Mouse (Mus musculus): Measurements from ENCODE around the gene Zscan2. TPM values are rescaled to one million over a fixed set of nuclear protein-coding genes. Genes with fewer than 3 reads are reported as not detected.

Gene Zscan2
- total RNA-seq (2014; rRNA removed), result 19.9 and 22.2 TPM in 2 replicates
- 2.2 and 2.5 TPM in 2 replicates for polyA plus RNA-seq (2015; fragmentation: Nextera tagmentation; extraction: Ambion mirVana)

DNA sequence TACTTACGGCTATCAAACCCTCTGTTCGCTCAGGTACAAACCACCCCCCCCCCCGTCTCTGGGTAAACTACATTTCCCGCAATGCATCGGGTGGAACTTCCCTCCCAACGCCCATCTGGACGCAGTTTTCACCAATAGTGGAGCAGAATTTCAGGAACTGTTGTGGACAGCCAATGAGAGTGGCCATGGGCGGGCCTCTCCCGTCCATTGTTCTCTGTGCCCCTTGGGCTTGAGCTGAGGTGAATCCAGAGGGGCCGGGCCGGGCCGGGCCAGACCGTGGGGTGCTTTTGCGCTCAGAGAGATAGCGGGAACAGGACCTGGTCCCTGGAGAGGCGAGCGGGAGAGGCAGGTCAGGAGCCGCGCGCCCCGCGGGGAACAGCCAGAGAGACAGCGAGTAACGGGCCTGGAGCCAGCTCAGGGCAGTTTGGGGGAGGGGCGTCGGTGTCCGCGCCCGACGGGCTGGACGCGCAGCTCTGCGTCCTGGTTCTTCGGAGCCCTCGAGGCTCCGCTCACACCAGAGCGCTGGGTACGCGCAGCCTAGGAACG, at the start of gene Zscan2:
Gene Zscan2, plus strand, starts transcription at position 192 of the 546 bp plus-strand sequence.
- Histone ChIP-seq H3K9ac (replicated peaks; ENCODE audit: low read length) (peak within 1 kb of the TSS; percentile 79), H3K27me3 (ENCODE audit: insufficient read depth, low read length) (no peaks in the 10 kb centered on the region), H3K4me3 (ENCODE audit: low read length) (peak within 1 kb of the TSS; percentile 79), H3K4me1 (ENCODE audit: insufficient read depth, low read length) (peaks cover 16% of the 10 kb centered on the region; the same call in 1 of the 2 replicates), H3K9me3 (ENCODE audit: low read length) (no peaks in the 10 kb centered on the region), H3K4me2 (ENCODE audit: low read depth, low read length) (peak within 1 kb of the TSS; percentile 85), H3K36me3 (ENCODE audit: insufficient read depth, low read length) (peaks cover 8% of the 10 kb centered on the region), H3K27ac (peak within 1 kb of the TSS; percentile 82)
- under 1% methylated on average over 40 of the region's 40 CpGs for WGBS
- ATAC-seq, result peak; percentile 98
- TF ChIP-seq CTCF (IDR thresholded peaks at IDR 0.05; ENCODE audit: low read depth), result no peak
- DNase-seq (ENCODE audit: low spot score), result peak; percentile 97

DNA sequence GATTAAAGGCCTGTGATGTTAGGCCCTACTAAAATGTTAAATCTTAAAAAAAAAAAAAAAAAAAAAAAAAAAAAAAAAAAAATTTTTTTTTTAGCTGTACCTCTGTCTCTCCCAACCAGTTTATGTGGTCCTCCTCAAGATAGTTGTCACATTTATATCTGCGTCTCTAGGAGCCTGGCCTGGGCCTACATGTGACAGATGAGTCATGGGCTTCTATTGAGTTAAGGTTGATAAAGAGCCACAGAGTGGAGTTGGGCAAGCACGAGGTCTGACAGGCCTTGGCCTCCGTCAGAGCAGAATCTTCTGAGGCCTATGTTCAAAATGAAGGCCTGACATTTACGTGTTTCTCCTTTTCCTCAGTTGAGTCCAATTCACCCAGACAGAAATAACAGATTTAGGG, 47.3 kb upstream of the Zscan2 start:
- Histone ChIP-seq H3K9ac (replicated peaks; ENCODE audit: low read length) (no peak overlapping the region), H3K4me1 (ENCODE audit: insufficient read depth, low read length) (no peaks in the 10 kb centered on the region), H3K4me3 (ENCODE audit: low read length) (no peak overlapping the region), H3K27me3 (ENCODE audit: insufficient read depth, low read length) (no peaks in the 10 kb centered on the region), H3K27ac (no peak overlapping the region), H3K9me3 (ENCODE audit: low read length) (no peaks in the 10 kb centered on the region), H3K36me3 (ENCODE audit: insufficient read depth, low read length) (no peaks in the 10 kb centered on the region), H3K4me2 (ENCODE audit: low read depth, low read length) (no peak overlapping the region)
- 89% methylated on average over 4 of the region's 4 CpGs for WGBS
- no peak for TF ChIP-seq CTCF (IDR thresholded peaks at IDR 0.05; ENCODE audit: low read depth)
- ATAC-seq (no peak), DNase-seq (ENCODE audit: low spot score) (no peak)

DNA sequence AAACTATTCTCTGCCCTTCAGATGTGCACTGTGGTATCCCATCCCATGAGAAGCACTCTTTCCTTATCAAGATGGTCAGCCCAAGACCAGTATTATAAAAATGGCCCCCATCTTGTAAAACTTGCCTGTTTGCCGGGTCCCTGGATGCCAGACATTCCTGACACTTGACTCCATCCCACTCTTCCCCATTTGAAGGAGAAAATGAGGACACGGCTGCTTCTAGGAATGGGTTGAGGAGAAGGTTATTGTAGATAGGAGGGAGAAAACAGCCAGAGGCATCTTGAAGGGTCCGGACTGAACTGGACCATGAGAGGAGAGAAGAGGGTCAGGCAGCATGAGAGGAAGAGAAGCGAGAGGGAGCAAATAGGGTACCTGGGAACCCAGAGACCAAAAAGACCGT, 44.1 kb upstream of the Zscan2 start:
- 82% methylated on average over 5 of the region's 5 CpGs for WGBS
- Histone ChIP-seq H3K9me3 (ENCODE audit: low read length) (no peaks in the 10 kb centered on the region), H3K4me2 (ENCODE audit: low read depth, low read length) (no peak overlapping the region), H3K4me3 (ENCODE audit: low read length) (no peak overlapping the region), H3K9ac (replicated peaks; ENCODE audit: low read length) (no peak overlapping the region), H3K27me3 (ENCODE audit: insufficient read depth, low read length) (no peaks in the 10 kb centered on the region), H3K4me1 (ENCODE audit: insufficient read depth, low read length) (no peaks in the 10 kb centered on the region), H3K27ac (no peak overlapping the region), H3K36me3 (ENCODE audit: insufficient read depth, low read length) (no peaks in the 10 kb centered on the region)
- DNase-seq (ENCODE audit: low spot score) (no peak), ATAC-seq (no peak)
- TF ChIP-seq CTCF (IDR thresholded peaks at IDR 0.05; ENCODE audit: low read depth), result no peak

GRCm38 (mm10) chr7:80820838-80821237, 39.9 kb upstream of the Zscan2 start:
- Histone ChIP-seq H3K4me1 (ENCODE audit: insufficient read depth, low read length) (no peaks in the 10 kb centered on the region), H3K27me3 (ENCODE audit: insufficient read depth, low read length) (no peaks in the 10 kb centered on the region), H3K9me3 (ENCODE audit: low read length) (no peaks in the 10 kb centered on the region), H3K9ac (replicated peaks; ENCODE audit: low read length) (no peak overlapping the region), H3K27ac (no peak overlapping the region), H3K4me2 (ENCODE audit: low read depth, low read length) (no peak overlapping the region), H3K36me3 (ENCODE audit: insufficient read depth, low read length) (no peaks in the 10 kb centered on the region), H3K4me3 (ENCODE audit: low read length) (no peak overlapping the region)
- WGBS, result 84% methylated on average over 4 of the region's 4 CpGs
- no peak for TF ChIP-seq CTCF (IDR thresholded peaks at IDR 0.05; ENCODE audit: low read depth)
- ATAC-seq (no peak), DNase-seq (ENCODE audit: low spot score) (no peak)

DNA sequence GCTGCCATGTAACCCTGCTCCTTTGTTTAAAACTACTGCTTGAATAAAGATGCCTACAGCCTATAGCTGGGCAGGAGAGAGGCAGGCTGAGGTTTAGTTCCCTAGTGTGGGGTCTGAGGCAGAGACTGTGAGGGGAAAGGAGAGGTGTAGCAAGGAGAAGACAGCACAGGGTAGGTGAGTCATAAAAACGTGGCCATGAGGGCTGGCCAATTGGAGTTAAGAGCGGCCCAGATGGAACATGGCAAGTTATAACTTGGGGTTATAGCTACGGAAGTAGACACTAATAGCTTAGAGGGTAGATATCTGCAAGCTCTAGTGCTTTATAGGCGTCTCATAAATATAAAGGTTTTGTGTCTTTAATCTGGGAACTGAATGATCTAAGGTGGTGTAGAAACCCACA, 37.5 kb upstream of the Zscan2 start:
- Histone ChIP-seq H3K4me3 (ENCODE audit: low read length) (no peak overlapping the region), H3K36me3 (ENCODE audit: insufficient read depth, low read length) (no peaks in the 10 kb centered on the region), H3K4me2 (ENCODE audit: low read depth, low read length) (no peak overlapping the region), H3K9me3 (ENCODE audit: low read length) (no peaks in the 10 kb centered on the region), H3K9ac (replicated peaks; ENCODE audit: low read length) (no peak overlapping the region), H3K4me1 (ENCODE audit: insufficient read depth, low read length) (no peaks in the 10 kb centered on the region), H3K27me3 (ENCODE audit: insufficient read depth, low read length) (no peaks in the 10 kb centered on the region), H3K27ac (no peak overlapping the region)
- TF ChIP-seq CTCF (IDR thresholded peaks at IDR 0.05; ENCODE audit: low read depth), result no peak
- DNase-seq (ENCODE audit: low spot score) (no peak), ATAC-seq (no peak)
- 78% methylated on average over 4 of the region's 4 CpGs for WGBS

- Histone ChIP-seq H3K4me3 (ENCODE audit: low read length) (no peak overlapping the region), H3K27me3 (ENCODE audit: insufficient read depth, low read length) (no peaks in the 10 kb centered on the region), H3K27ac (no peak overlapping the region), H3K9ac (replicated peaks; ENCODE audit: low read length) (no peak overlapping the region), H3K4me1 (ENCODE audit: insufficient read depth, low read length) (no peaks in the 10 kb centered on the region), H3K4me2 (ENCODE audit: low read depth, low read length) (no peak overlapping the region), H3K9me3 (ENCODE audit: low read length) (no peaks in the 10 kb centered on the region), H3K36me3 (ENCODE audit: insufficient read depth, low read length) (no peaks in the 10 kb centered on the region)
- no peak for DNase-seq (ENCODE audit: low spot score)
- TF ChIP-seq CTCF (IDR thresholded peaks at IDR 0.05; ENCODE audit: low read depth), result no peak
- ATAC-seq, result no peak
- WGBS, result 83% methylated on average over 11 of the region's 11 CpGs
Measured at GRCm38 (mm10) chr7:80823875-80824682, 36.6 kb upstream of the Zscan2 start.
